Mouse (Mus musculus) intestine, embryonic 16.5 days (tissue): ENCODE measurements around the gene Themis3. TPM values are rescaled to one million over a fixed set of nuclear protein-coding genes. Genes with fewer than 3 reads are reported as not detected.
A peak's percentile ranks its signal among the peaks of the same experiment; 100 is the strongest.

Source experiments
- ATAC-seq: fragments of 200-750 bp; cut with Nextera tagmentation; 2 replicates; pipeline ENCODE4 v1.8.0; 2017; ENCODE audit warnings: moderate TSS enrichment, moderate library complexity
- H3K27ac ChIP-seq: fragments of 300-500 bp; sonication (generic); 2 replicates; pipeline ENCODE4 v1.5.1; 2014; ENCODE audit warnings: mild to moderate bottlenecking, low read length
- H3K27me3 ChIP-seq: fragments of 300-500 bp; sonication (generic); replicated peaks from 2 replicates; pipeline ENCODE4 v1.6.1; 2014; ENCODE audit warnings: low read length, control low read depth, mixed read lengths; ENCODE audit not compliant: control insufficient read depth, insufficient read depth
- H3K36me3 ChIP-seq: fragments of 300-500 bp; sonication (generic); 2 replicates; pipeline ENCODE4 v1.6.1; 2014; ENCODE audit warnings: low read length, control low read depth; ENCODE audit not compliant: control insufficient read depth, insufficient read depth
- H3K4me1 ChIP-seq: fragments of 300-500 bp; sonication (generic); 2 replicates; pipeline ENCODE4 v1.6.1; 2014; ENCODE audit warnings: low read length, control low read depth, mixed read lengths; ENCODE audit not compliant: control insufficient read depth, insufficient read depth
- H3K4me2 ChIP-seq: fragments of 300-500 bp; sonication (generic); 2 replicates; pipeline ENCODE4 v1.6.1; 2014; ENCODE audit warnings: low read depth, low read length, control low read depth
- H3K4me3 ChIP-seq: fragments of 300-500 bp; sonication (generic); 2 replicates; pipeline ENCODE4 v1.5.1; 2014; ENCODE audit warnings: mild to moderate bottlenecking, low read length
- H3K9ac ChIP-seq: fragments of 300-500 bp; sonication (generic); 2 replicates; pipeline ENCODE4 v1.6.1; 2014; ENCODE audit warnings: low read depth, low read length
- H3K9me3 ChIP-seq: fragments of 300-500 bp; sonication (generic); 2 replicates; pipeline ENCODE4 v1.6.1; 2016; ENCODE audit warnings: low read length, control low read depth; ENCODE audit not compliant: control insufficient read depth
- WGBS: fragments of 180-500 bp; shearing (Covaris S2); extraction: QIAGEN DNeasy Blood & Tissue Kit; methylation state at CpG from one replicate; pipeline ENCODE4 v1.1.7; 2014; 5-methylcytosine and 5-hydroxymethylcytosine counted together
- polyA plus RNA-seq: library from polyadenylated mRNA; unstranded; fragments of >200 nt; fragmentation: Nextera tagmentation; extraction: Ambion mirVana; gene quantifications from 2 replicates; pipeline ENCODE4 v1.2.1, GENCODE M21; 2015

Gene Themis3
- polyA plus RNA-seq, 1 experiment from 2014 or later = 4.5 TPM

GRCm38 (mm10) chr17:66590353-66591075 is 3.9 kb downstream of the Themis3 start:
- peak overlapping the region; percentile 45 for H3K4me2 ChIP-seq

DNA sequence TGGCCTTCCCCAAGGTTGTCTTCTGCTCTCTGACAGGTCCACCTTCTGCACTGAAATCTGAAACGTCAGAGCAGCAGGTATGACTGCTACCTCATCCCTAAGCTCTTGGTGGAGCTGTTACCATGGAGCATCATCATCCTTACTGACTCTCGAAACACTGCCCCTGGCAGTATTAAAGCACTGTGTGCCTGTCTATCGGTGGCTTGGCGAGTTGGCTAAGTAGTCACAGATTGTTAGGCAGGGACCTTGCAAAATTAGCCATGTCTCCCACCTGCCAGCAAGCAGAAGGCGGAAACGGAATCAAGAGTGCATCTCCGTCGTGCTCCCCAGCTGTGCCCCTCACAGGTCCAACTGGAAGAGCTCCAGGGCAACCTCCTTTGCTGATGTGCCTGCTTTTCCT is 4.6 kb downstream of the Themis3 start:
- H3K9ac ChIP-seq = 0 out of 2 replicates have a peak overlapping the region, but pooled peaks have one; percentile 36
- peak overlapping the region; percentile 45 for H3K4me2 ChIP-seq
- H3K27ac ChIP-seq = peak overlapping the region; percentile 68; the same call in 1 of the 2 replicates
- WGBS = 61% methylated on average over 8 of the region's 8 CpGs
- peak overlapping the region; percentile 22; the same call in 1 of the 2 replicates for H3K4me3 ChIP-seq
- no peaks in the 10 kb centered on the region for H3K9me3 ChIP-seq
- peak; percentile 38 for ATAC-seq
- no peaks in the 10 kb centered on the region for H3K36me3 ChIP-seq
- H3K4me1 ChIP-seq = peaks cover 6% of the 10 kb centered on the region; the same call in 1 of the 2 replicates
- no peaks in the 10 kb centered on the region for H3K27me3 ChIP-seq

More at GRCm38 (mm10) chr17:66590353-66591075, 3.9 kb downstream of the Themis3 start:
- Histone ChIP-seq H3K4me3 (peak overlapping the region; percentile 22; the same call in 1 of the 2 replicates), H3K4me1 (peaks cover 7% of the 10 kb centered on the region; the same call in 1 of the 2 replicates), H3K27ac (peak overlapping the region; percentile 68), H3K27me3 (no peaks in the 10 kb centered on the region), H3K36me3 (no peaks in the 10 kb centered on the region), H3K9ac (peak overlapping the region; percentile 36; the same call in 1 of the 2 replicates), H3K9me3 (no peaks in the 10 kb centered on the region)
- 52% methylated on average over 9 of the region's 9 CpGs for WGBS
- peak; percentile 91 for ATAC-seq

DNA sequence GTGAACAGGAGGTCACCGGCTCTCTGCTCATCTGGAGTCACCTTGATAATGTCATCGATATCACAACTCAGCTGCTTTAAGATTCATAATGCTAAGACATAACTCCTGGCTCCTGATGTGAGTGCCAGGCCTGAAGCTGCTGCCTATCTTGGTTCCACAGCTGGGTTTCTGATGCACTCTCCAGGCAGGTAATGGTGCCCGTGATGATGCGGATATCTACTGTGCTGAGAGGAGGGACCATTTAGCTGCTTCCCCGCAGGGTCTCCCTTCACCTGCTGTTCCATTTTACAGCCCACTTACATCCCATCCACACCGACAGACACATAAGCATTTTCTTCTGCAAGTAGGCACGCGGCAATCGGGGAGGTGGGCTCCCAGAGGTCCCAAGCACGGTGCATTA is 7.7 kb downstream of the Themis3 start:
- no peak for ATAC-seq
- peaks cover 6% of the 10 kb centered on the region; the same call in 1 of the 2 replicates for H3K4me1 ChIP-seq
- no peaks in the 10 kb centered on the region for H3K9me3 ChIP-seq
- 89% methylated on average over 10 of the region's 10 CpGs for WGBS
- H3K36me3 ChIP-seq = no peaks in the 10 kb centered on the region
- H3K9ac ChIP-seq = no peak overlapping the region
- no peaks in the 10 kb centered on the region for H3K27me3 ChIP-seq
- H3K4me3 ChIP-seq = no peak overlapping the region
- H3K27ac ChIP-seq = no peak overlapping the region
- H3K4me2 ChIP-seq = no peak overlapping the region

DNA sequence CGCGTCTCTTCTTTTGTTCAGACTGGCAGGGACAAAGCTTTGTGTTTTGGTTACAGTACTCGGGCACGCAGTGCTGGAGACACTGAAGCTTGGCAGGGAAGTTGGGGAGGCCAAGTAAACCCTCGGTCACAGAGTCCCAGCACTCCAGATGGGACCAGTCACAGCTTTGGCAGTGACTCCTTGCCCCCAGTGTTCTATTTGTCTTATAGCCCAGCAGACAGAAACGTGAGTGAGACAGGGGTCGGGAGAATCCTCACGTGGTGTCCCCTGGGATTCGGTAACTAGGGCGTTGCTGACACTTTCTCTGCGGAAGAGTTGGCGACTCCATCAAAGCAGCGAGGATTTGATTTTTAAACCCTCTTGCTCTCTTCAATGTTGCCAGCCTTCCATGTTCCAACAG is 8.3 kb downstream of the Themis3 start:
- Histone ChIP-seq H3K9ac (no peak overlapping the region), H3K9me3 (no peaks in the 10 kb centered on the region), H3K27me3 (no peaks in the 10 kb centered on the region), H3K4me3 (no peak overlapping the region), H3K4me1 (peaks cover 6% of the 10 kb centered on the region; the same call in 1 of the 2 replicates), H3K36me3 (no peaks in the 10 kb centered on the region), H3K27ac (no peak overlapping the region), H3K4me2 (no peak overlapping the region)
- no peak for ATAC-seq
- WGBS = 82% methylated on average over 13 of the region's 13 CpGs

DNA sequence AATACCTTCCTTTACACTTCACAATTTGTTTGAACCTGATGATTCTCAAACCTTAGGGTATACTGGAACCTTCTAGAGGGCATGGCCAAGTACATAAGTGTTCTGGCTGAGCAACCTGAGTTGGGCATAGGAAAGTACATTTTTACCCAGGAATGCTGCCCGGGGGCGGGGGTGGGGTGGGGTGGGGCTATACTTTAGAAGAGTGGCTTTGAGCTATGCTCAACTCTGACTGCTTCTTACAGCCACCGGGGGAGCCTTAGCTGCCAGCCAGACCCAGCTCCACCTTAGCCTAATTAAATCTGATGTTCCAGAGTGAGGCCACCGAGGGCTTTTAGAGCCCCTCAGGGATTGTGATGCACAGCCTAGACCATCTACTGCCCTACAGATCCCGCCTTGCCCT is 13.4 kb downstream of the Themis3 start:
- Histone ChIP-seq H3K4me1 (no peaks in the 10 kb centered on the region), H3K9ac (no peak overlapping the region), H3K4me2 (no peak overlapping the region), H3K27ac (no peak overlapping the region), H3K36me3 (no peaks in the 10 kb centered on the region), H3K27me3 (no peaks in the 10 kb centered on the region), H3K9me3 (no peaks in the 10 kb centered on the region), H3K4me3 (no peak overlapping the region)
- 73% methylated on average over 5 of the region's 5 CpGs for WGBS
- no peak for ATAC-seq

GRCm38 (mm10) chr17:66578007-66578406 is 16.4 kb downstream of the Themis3 start:
- Histone ChIP-seq H3K4me3 (no peak overlapping the region), H3K4me2 (no peak overlapping the region), H3K9ac (no peak overlapping the region), H3K9me3 (no peaks in the 10 kb centered on the region), H3K27ac (no peak overlapping the region), H3K36me3 (no peaks in the 10 kb centered on the region), H3K4me1 (no peaks in the 10 kb centered on the region), H3K27me3 (no peaks in the 10 kb centered on the region)
- WGBS = 13% methylated on average over 6 of the region's 6 CpGs
- ATAC-seq = peak; percentile 77; the same call in 1 of the 2 replicates

DNA sequence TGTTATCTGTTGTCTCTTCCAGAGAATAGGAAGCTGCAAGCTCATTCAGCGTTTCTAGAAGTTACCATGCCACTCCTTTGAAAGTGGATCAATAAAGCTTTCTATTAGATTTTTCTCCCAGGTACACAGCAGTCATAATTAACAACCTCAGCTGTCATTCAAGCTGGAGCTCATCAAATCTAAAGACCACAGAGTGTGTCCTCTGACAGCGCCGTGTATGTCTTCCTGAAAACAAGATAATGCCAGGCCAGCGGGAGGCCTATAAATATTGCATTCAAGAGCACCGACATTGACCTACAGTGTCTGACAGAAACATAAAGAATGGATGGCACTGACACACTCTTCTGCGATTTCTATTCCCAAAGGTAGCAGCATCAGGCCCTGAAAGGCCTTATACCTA is 16.9 kb downstream of the Themis3 start:
- ATAC-seq = no peak
- no peaks in the 10 kb centered on the region for H3K27me3 ChIP-seq
- no peaks in the 10 kb centered on the region for H3K36me3 ChIP-seq
- 68% methylated on average over 6 of the region's 6 CpGs for WGBS
- no peak overlapping the region for H3K4me3 ChIP-seq
- no peak overlapping the region for H3K27ac ChIP-seq
- no peaks in the 10 kb centered on the region for H3K9me3 ChIP-seq
- no peaks in the 10 kb centered on the region for H3K4me1 ChIP-seq
- H3K9ac ChIP-seq = no peak overlapping the region
- no peak overlapping the region for H3K4me2 ChIP-seq

DNA sequence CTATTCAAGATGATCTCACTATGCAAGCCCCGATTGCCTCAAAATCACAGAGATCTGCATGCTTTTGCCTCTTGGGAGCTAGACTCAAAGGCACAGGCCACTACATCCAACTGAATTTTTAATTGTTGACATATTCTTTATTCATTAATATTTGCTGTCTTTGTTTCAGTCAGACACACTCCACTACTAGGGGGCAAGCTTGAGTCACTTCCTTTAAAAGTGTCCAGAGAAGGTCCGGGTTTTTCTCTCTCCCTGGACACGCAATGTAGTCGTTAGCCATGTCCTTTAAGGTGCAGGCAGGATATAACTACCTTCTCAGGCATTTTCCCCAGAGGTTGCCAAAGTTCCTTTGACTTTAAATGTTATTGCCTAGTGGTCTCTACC is 21.8 kb downstream of the Themis3 start:
- Histone ChIP-seq H3K4me3 (no peak overlapping the region), H3K9ac (no peak overlapping the region), H3K27ac (no peak overlapping the region), H3K4me2 (no peak overlapping the region), H3K27me3 (no peaks in the 10 kb centered on the region), H3K4me1 (no peaks in the 10 kb centered on the region), H3K9me3 (no peaks in the 10 kb centered on the region), H3K36me3 (no peaks in the 10 kb centered on the region)
- ATAC-seq = no peak
- 82% methylated on average over 4 of the region's 4 CpGs for WGBS

- Histone ChIP-seq H3K27ac (no peak overlapping the region), H3K27me3 (no peaks in the 10 kb centered on the region), H3K36me3 (no peaks in the 10 kb centered on the region), H3K4me3 (no peak overlapping the region), H3K4me2 (no peak overlapping the region), H3K9me3 (no peaks in the 10 kb centered on the region), H3K4me1 (no peaks in the 10 kb centered on the region), H3K9ac (no peak overlapping the region)
- no peak for ATAC-seq
- WGBS = 71% methylated on average over 11 of the region's 11 CpGs
Measured at GRCm38 (mm10) chr17:66571860-66572676, 22.4 kb downstream of the Themis3 start.
